In the genomic region with DNA sequence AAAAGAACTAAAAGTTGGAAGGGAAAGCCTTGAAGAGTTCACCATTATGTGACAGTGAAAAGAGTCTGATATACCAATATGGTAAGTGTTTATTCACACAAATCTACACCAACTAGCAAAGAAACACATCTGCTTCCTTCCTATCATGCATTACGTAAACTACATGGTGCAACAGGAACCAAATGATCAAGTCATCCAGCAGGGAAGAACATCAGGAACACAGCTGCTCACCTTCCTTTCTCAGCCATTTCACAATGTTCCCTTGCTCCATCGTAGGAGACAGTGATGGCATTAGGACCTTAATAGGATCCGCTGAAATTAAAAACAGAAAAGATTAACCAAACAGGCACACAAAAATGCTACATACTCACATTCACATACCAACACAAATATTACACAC, we compare ENCODE assay signal across 24 mouse cellular contexts.
"Had no signal": no experiment of that assay in that cellular context is flagged by ENCODE, and none has a peak within 500 bp of the region (broad histone marks: within the 10 kb centered on the region; RNA-seq: fewer than 3 reads in every experiment).

No protein-coding gene starts in this region.

- H3K4me2 ChIP-seq: intestine, embryonic 15.5 days; kidney, embryonic 15.5 days; limb, embryonic 12.5 days; limb, embryonic 15.5 days; liver, embryonic 11.5 days; midbrain, embryonic 11.5 days; neural tube, embryonic 12.5 days; neural tube, embryonic 15.5 days had no signal

- H3K4me3 ChIP-seq: intestine, embryonic 15.5 days; kidney, embryonic 15.5 days; limb, embryonic 12.5 days; limb, embryonic 15.5 days; neural tube, embryonic 12.5 days; neural tube, embryonic 15.5 days had no signal

- DNase-seq: kidney, adult 11 months; kidney, adult 8-10 months; kidney, postnatal 10 days; kidney, postnatal 36 days; left cerebral cortex, postnatal 4 days; liver, postnatal 0 days; midbrain, embryonic 14.5 days; right cerebral cortex, adult 18-20 months; right cerebral cortex, postnatal 14 days; right cerebral cortex, postnatal 4 days; thymus, adult 2 months; thymus, postnatal 14 days; thymus, postnatal 4 days had no signal

- H3K9ac ChIP-seq: intestine, embryonic 15.5 days; kidney, embryonic 15.5 days; limb, embryonic 12.5 days; limb, embryonic 15.5 days; liver, embryonic 14.5 days; liver, postnatal 0 days; neural tube, embryonic 12.5 days; neural tube, embryonic 15.5 days had no signal

- ATAC-seq: intestine, embryonic 15.5 days; liver, postnatal 0 days had no signal

- H3K4me1 ChIP-seq: intestine, embryonic 15.5 days; neural tube, embryonic 12.5 days had no signal

- H3K27me3 ChIP-seq: intestine, embryonic 15.5 days; kidney, embryonic 15.5 days; limb, embryonic 12.5 days; limb, embryonic 15.5 days; neural tube, embryonic 12.5 days; neural tube, embryonic 15.5 days had no signal

- H3K27ac ChIP-seq: intestine, embryonic 15.5 days; kidney, embryonic 15.5 days; limb, embryonic 12.5 days; limb, embryonic 15.5 days; liver, embryonic 14.5 days; macrophage; neural tube, embryonic 12.5 days; neural tube, embryonic 15.5 days; stomach, postnatal 0 days had no signal

- H3K36me3 ChIP-seq: intestine, embryonic 15.5 days; limb, embryonic 15.5 days had no signal

- H3K9me3 ChIP-seq: intestine, embryonic 15.5 days; kidney, embryonic 15.5 days; limb, embryonic 12.5 days; limb, embryonic 15.5 days; neural tube, embryonic 12.5 days; neural tube, embryonic 15.5 days had no signal
